Mouse (Mus musculus): ENCODE data around the gene Mad1l1. TPM values are rescaled to one million over a fixed set of nuclear protein-coding genes. Genes with fewer than 3 reads are reported as not detected.

Gene Mad1l1
- polyA plus RNA-seq, 1 experiment from 2014 or later = 60.8 TPM

- Histone ChIP-seq H3K9me3 (no peaks in the 10 kb centered on the region), H3K36me3 (replicated peaks) (no peaks in the 10 kb centered on the region; the same call in 1 of the 2 replicates), H3K4me1 (peaks cover 31% of the 10 kb centered on the region), H3K27me3 (ENCODE audit: poor library complexity, severe bottlenecking) (no peaks in the 10 kb centered on the region), H3K4me3 (no peak overlapping the region), H3K27ac (no peak overlapping the region)
- 82% methylated on average over 2 of the region's 2 CpGs for WGBS
- no peak for DNase-seq (ENCODE audit: extremely low spot score, low spot score)
Measured at GRCm38 (mm10) chr5:140151180-140151579, 170.2 kb downstream of the Mad1l1 start.

- no peaks in the 10 kb centered on the region; the same call in 1 of the 2 replicates for H3K36me3 ChIP-seq (replicated peaks)
- no peak overlapping the region for H3K4me3 ChIP-seq
- no peaks in the 10 kb centered on the region for H3K27me3 ChIP-seq (ENCODE audit: poor library complexity, severe bottlenecking)
- 97% methylated on average over 2 of the region's 2 CpGs for WGBS
- DNase-seq (ENCODE audit: extremely low spot score, low spot score) = no peak
- H3K9me3 ChIP-seq = no peaks in the 10 kb centered on the region
- H3K27ac ChIP-seq = no peak overlapping the region
- peaks cover 31% of the 10 kb centered on the region for H3K4me1 ChIP-seq
Measured at GRCm38 (mm10) chr5:140150694-140151093, 170.7 kb downstream of the Mad1l1 start.

- Histone ChIP-seq H3K4me3 (no peak overlapping the region), H3K36me3 (replicated peaks) (no peaks in the 10 kb centered on the region; the same call in 1 of the 2 replicates), H3K27ac (no peak overlapping the region), H3K27me3 (ENCODE audit: poor library complexity, severe bottlenecking) (no peaks in the 10 kb centered on the region), H3K9me3 (no peaks in the 10 kb centered on the region), H3K4me1 (peaks cover 31% of the 10 kb centered on the region)
- DNase-seq (ENCODE audit: extremely low spot score, low spot score) = no peak
- 92% methylated on average over 5 of the region's 5 CpGs for WGBS
Measured at GRCm38 (mm10) chr5:140150136-140150535, 171.2 kb downstream of the Mad1l1 start.

GRCm38 (mm10) chr5:140149298-140149697, 172.1 kb downstream of the Mad1l1 start:
- 0 out of 2 replicates have a peak overlapping the region, but pooled peaks have one; percentile 5 for H3K27ac ChIP-seq
- H3K9me3 ChIP-seq = no peaks in the 10 kb centered on the region
- H3K36me3 ChIP-seq (replicated peaks) = no peaks in the 10 kb centered on the region
- H3K4me1 ChIP-seq = peaks cover 31% of the 10 kb centered on the region
- DNase-seq (ENCODE audit: extremely low spot score, low spot score) = no peak
- H3K4me3 ChIP-seq = no peak overlapping the region
- 89% methylated on average over 4 of the region's 4 CpGs for WGBS
- no peaks in the 10 kb centered on the region for H3K27me3 ChIP-seq (ENCODE audit: poor library complexity, severe bottlenecking)

GRCm38 (mm10) chr5:140143541-140143940, 177.8 kb downstream of the Mad1l1 start:
- H3K36me3 ChIP-seq (replicated peaks) = 0 out of 2 replicates have a peak, but pooled peaks cover 3% of the 10 kb centered on the region

GRCm38 (mm10) chr5:140141336-140141735, 180.0 kb downstream of the Mad1l1 start:
- peaks cover 11% of the 10 kb centered on the region; the same call in 1 of the 2 replicates for H3K36me3 ChIP-seq (replicated peaks)
- DNase-seq (ENCODE audit: extremely low spot score, low spot score) = no peak
- 90% methylated on average over 4 of the region's 4 CpGs for WGBS
- no peaks in the 10 kb centered on the region for H3K27me3 ChIP-seq (ENCODE audit: poor library complexity, severe bottlenecking)
- H3K9me3 ChIP-seq = no peaks in the 10 kb centered on the region
- H3K4me1 ChIP-seq = no peaks in the 10 kb centered on the region
- H3K27ac ChIP-seq = no peak overlapping the region
- H3K4me3 ChIP-seq = no peak overlapping the region

More at GRCm38 (mm10) chr5:140143541-140143940, 177.8 kb downstream of the Mad1l1 start:
- WGBS = 95% methylated on average over 2 of the region's 2 CpGs
- H3K4me3 ChIP-seq = no peak overlapping the region
- H3K4me1 ChIP-seq = no peaks in the 10 kb centered on the region
- no peaks in the 10 kb centered on the region for H3K9me3 ChIP-seq
- no peak overlapping the region for H3K27ac ChIP-seq
- no peaks in the 10 kb centered on the region for H3K27me3 ChIP-seq (ENCODE audit: poor library complexity, severe bottlenecking)
- no peak for DNase-seq (ENCODE audit: extremely low spot score, low spot score)

GRCm38 (mm10) chr5:140140214-140140613, 181.1 kb downstream of the Mad1l1 start:
- H3K4me3 ChIP-seq = no peak overlapping the region

GRCm38 (mm10) chr5:140135734-140136625, 185.4 kb downstream of the Mad1l1 start:
- Histone ChIP-seq H3K4me3 (no peak overlapping the region), H3K27me3 (ENCODE audit: poor library complexity, severe bottlenecking) (peaks cover 13% of the 10 kb centered on the region; the same call in 1 of the 2 replicates), H3K4me1 (no peaks in the 10 kb centered on the region), H3K27ac (no peak overlapping the region), H3K9me3 (no peaks in the 10 kb centered on the region), H3K36me3 (replicated peaks) (peaks cover 46% of the 10 kb centered on the region)
- WGBS = 91% methylated on average over 8 of the region's 8 CpGs
- no peak for DNase-seq (ENCODE audit: extremely low spot score, low spot score)

More at GRCm38 (mm10) chr5:140140214-140140613, 181.1 kb downstream of the Mad1l1 start:
- Histone ChIP-seq H3K27ac (no peak overlapping the region), H3K27me3 (ENCODE audit: poor library complexity, severe bottlenecking) (no peaks in the 10 kb centered on the region), H3K9me3 (no peaks in the 10 kb centered on the region), H3K4me1 (no peaks in the 10 kb centered on the region), H3K36me3 (replicated peaks) (peaks cover 21% of the 10 kb centered on the region; the same call in 1 of the 2 replicates)
- peak; percentile 46 for DNase-seq (ENCODE audit: extremely low spot score, low spot score)

- Histone ChIP-seq H3K4me3 (no peak overlapping the region), H3K36me3 (replicated peaks) (peaks cover 46% of the 10 kb centered on the region), H3K27me3 (ENCODE audit: poor library complexity, severe bottlenecking) (peaks cover 31% of the 10 kb centered on the region; the same call in 1 of the 2 replicates), H3K9me3 (no peaks in the 10 kb centered on the region), H3K4me1 (peaks cover 4% of the 10 kb centered on the region), H3K27ac (no peak overlapping the region)
- 92% methylated on average over 7 of the region's 7 CpGs for WGBS
- DNase-seq (ENCODE audit: extremely low spot score, low spot score) = no peak
Measured at GRCm38 (mm10) chr5:140134021-140134420, 187.3 kb downstream of the Mad1l1 start.

- 34% methylated on average over 9 of the region's 9 CpGs for WGBS
- H3K27me3 ChIP-seq (ENCODE audit: poor library complexity, severe bottlenecking) = peaks cover 53% of the 10 kb centered on the region; the same call in 1 of the 2 replicates
- no peak overlapping the region for H3K4me3 ChIP-seq
- H3K36me3 ChIP-seq (replicated peaks) = peaks cover 18% of the 10 kb centered on the region
- H3K4me1 ChIP-seq = peaks cover 23% of the 10 kb centered on the region
- peak overlapping the region; percentile 65 for H3K27ac ChIP-seq
- no peaks in the 10 kb centered on the region for H3K9me3 ChIP-seq
- DNase-seq (ENCODE audit: extremely low spot score, low spot score) = peak; percentile 24
Measured at GRCm38 (mm10) chr5:140128414-140128981, 192.9 kb downstream of the Mad1l1 start.

- WGBS = 87% methylated on average over 7 of the region's 7 CpGs
- no peaks in the 10 kb centered on the region for H3K9me3 ChIP-seq
Measured at GRCm38 (mm10) chr5:140127981-140128380, 193.4 kb downstream of the Mad1l1 start.

GRCm38 (mm10) chr5:140124626-140125025, 196.7 kb downstream of the Mad1l1 start:
- no peak for DNase-seq (ENCODE audit: extremely low spot score, low spot score)
- no peaks in the 10 kb centered on the region; the same call in none of the 2 replicates for H3K36me3 ChIP-seq (replicated peaks)
- H3K4me3 ChIP-seq = no peak overlapping the region
- H3K9me3 ChIP-seq = no peaks in the 10 kb centered on the region
- 82% methylated on average over 1 of the region's 1 CpGs for WGBS
- H3K27ac ChIP-seq = no peak overlapping the region
- H3K4me1 ChIP-seq = peaks cover 33% of the 10 kb centered on the region
- peaks cover 26% of the 10 kb centered on the region; the same call in 1 of the 2 replicates for H3K27me3 ChIP-seq (ENCODE audit: poor library complexity, severe bottlenecking)

More at GRCm38 (mm10) chr5:140127981-140128380, 193.4 kb downstream of the Mad1l1 start:
- no peak for DNase-seq (ENCODE audit: extremely low spot score, low spot score)
- Histone ChIP-seq H3K36me3 (replicated peaks) (peaks cover 13% of the 10 kb centered on the region), H3K27me3 (ENCODE audit: poor library complexity, severe bottlenecking) (peaks cover 53% of the 10 kb centered on the region; the same call in 1 of the 2 replicates), H3K27ac (no peak overlapping the region), H3K4me3 (no peak overlapping the region), H3K4me1 (peaks cover 27% of the 10 kb centered on the region)

Data from forebrain, embryonic 10.5 days (tissue).